Mouse (Mus musculus) right cerebral cortex, postnatal 14 days (tissue): ENCODE results near the gene Hsd3b7.
"Not testable (repeated sequence)": the region's sequence is repeated elsewhere in the genome, so short reads cannot be mapped to it uniquely, and the experiment has no call there.

ENCODE experiments used
- DNase-seq: peaks from one replicate; pipeline ENCODE4 v3.0.0; 2022

The Hsd3b7 gene

DNA sequence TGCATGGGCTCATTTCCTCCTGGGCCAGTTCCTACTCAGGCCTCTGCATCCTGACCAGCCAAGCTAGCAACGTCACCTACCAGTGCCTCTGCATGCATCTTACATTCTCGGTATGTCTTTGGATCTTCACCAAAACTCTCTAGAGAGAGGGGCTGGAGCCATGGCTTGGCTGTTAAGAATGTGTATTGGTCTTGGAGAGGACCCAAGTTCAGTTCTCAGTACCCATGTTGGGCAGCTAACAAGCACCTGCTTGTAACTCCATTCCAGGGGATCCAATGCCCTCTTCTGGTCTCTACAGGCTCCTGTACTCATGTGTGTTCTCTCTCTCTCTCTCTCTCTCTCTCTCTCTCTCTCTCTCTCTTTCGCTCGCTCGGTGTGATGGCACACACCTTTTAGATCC is 17.4 kb downstream of the Hsd3b7 start:
- no peak for DNase-seq

GRCm38 (mm10) chr7:127820836-127821509 is 20.6 kb downstream of the Hsd3b7 start:
- DNase-seq: no peak

DNA sequence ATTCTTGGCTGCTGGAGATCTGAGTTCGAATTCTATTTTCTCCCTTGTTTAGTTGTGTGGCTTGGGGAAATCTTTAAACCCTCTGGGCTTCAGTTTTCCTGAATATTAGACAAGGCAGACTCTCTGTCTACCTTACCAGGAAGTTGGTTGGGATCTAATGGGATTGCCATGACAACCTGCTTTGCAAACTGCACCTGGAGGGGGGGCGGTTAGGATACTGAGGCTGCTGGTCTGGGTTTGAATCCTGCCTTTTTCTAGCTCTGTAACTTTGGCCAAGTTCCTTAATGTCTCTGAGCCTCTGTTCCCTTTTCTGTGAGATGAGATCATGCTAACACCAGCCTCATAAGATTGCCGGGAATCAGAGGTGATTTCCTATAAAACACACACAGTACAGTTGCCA is 22.1 kb downstream of the Hsd3b7 start:
- DNase-seq: no peak

DNA sequence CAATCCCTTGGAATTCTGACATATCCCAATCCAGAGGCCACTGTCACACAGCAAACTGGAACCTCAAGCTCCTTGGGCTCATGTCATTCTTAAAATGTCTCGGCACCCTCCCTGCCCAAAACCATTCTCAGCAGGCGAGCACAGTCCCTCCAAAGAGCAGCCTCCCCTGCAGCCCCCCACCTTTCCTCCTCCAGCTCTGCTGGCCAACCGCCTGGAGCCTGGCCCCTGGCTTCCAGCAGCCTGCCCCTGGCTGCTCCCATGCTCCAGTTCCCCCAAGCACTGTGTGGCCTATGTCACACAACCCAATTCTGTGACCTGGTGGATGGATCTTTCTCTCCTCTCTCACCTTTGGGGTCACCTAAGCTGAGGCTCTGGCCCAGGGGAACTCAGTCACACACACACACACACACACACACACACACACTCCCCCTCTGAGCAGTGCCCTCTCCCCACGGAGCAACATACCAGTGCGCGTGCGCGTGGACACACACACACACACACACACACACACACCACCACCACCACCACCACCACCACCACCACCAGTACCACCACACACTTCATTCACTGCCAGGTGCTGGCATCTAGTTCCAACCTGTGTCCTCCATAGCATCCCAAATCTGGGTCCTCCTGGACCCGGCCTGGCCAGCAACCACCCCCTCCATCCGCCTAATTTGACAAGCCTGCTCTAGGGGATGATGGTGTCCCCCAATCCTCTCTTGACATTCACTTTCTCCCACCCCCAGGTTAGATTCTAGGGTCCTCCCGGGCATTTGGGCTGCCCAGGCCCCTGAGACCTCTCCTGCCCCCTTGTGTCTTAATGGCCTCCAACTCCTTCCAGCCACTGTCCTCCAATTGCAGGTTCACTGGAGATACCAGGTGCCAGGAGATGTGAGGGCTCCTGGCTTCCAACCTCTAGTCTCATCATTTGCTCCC is 23.1 kb downstream of the Hsd3b7 start:
- no peak for DNase-seq

GRCm38 (mm10) chr7:127824176-127824871 is 23.9 kb downstream of the Hsd3b7 start, which contains the start of the genes Stx4a and Stx1b:
TSS of gene Stx4a (plus strand) at chr7:127824294.
TSS of gene Stx1b (minus strand) at chr7:127824549.
- peak; percentile 88 for DNase-seq

GRCm38 (mm10) chr7:127835550-127835949 is 35.1 kb downstream of the Hsd3b7 start:
- no peak for DNase-seq

DNA sequence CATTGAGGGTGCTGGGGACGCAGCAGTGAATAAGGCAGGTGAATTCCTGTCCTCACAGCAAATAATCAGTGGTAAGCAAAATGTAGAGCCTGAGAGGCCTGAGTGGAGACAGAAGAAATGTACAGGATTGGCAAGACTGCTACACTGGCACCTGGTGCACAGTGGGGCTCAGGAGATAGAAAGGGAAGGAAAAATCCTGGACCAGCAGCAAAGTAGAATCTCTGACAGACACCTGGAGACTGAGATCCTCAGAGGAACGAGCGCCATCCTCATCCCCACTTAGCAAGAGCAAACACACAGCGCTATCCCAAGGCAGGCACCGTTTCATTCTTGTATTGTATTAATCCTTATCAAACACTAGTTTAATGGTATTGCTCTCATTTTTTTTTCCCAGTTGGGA is 37.1 kb downstream of the Hsd3b7 start:
- DNase-seq: no peak

GRCm38 (mm10) chr7:127837878-127838277 is 37.5 kb downstream of the Hsd3b7 start:
- not testable (repeated sequence) for DNase-seq

DNA sequence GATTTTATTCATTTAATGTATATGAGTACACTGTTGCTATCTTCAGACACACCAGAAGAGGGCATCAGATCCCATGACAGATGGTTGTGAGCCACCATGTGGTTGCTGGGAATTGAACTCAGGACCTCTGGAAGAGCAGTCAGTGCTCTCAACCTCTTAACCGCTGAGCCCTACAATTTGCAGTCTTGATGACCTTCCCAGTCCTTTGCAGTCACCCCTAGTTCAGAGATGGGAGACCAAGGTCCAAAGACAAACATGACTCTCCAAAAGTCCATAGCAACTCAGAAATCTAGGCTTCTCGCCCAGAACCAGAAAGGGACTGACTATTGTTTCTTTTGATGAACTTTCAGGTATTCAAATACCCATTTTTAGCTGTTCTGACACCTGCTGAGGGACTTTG is 39.6 kb downstream of the Hsd3b7 start:
- DNase-seq: not testable (repeated sequence)

- peak; percentile 69 for DNase-seq
These were observed 40.5 kb downstream of the Hsd3b7 start for GRCm38 (mm10) chr7:127840886-127841285.

GRCm38 (mm10) chr7:127841340-127842000 is 41.1 kb downstream of the Hsd3b7 start:
- peak; percentile 96 for DNase-seq

- peak; percentile 72 for DNase-seq
These were observed 41.8 kb downstream of the Hsd3b7 start for GRCm38 (mm10) chr7:127842001-127842718.

DNA sequence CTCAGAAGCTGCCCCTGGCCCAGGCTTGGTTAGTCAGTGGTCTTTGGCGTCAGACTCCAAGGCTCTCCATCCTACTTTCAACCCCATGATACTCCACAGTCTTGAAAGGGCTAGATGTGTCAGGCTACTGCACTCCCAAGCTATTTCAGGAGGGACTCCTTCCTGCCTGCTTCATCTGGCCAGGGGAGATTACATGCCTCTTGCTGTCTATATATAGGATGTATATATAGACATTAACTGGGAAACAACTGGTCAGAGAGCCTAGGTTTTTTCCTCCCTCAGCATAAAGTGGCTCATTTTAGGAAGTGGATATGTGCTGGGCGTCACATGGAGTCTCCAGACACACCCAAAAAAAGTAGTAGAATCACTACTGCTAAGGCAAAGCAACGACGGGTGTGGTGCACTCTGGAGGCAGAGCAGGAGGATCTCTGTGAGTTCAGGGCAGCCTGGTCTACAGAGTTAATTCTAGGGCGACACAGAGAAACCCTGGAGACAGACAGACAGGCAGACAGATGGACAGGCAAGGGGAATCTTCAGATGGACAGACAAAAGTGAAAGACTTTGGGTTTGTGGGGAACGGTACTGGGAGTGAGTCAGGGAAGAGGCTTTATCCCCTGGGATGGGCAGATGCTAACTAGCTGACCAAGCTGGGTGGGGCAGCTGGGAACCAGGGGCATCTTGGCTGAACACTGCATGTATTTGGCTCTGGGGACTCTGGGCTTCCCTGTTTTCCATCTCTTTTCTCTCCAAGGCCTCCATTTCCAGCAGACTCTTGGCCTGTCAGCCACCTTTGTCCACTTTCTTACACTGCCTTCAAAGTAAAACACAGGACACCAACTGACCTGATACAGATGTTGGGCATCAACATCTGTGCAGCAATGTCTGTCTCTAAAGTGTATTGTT is 49.8 kb downstream of the Hsd3b7 start:
- DNase-seq: no peak

GRCm38 (mm10) chr7:127850906-127851305 is 50.5 kb downstream of the Hsd3b7 start:
- no peak for DNase-seq
